Mouse (Mus musculus): Measurements from ENCODE around the gene 1810024B03Rik.
"Not testable (repeated sequence)": the region's sequence is repeated elsewhere in the genome, so short reads cannot be mapped to it uniquely, and the experiment has no call there.

1810024B03Rik gene

DNA sequence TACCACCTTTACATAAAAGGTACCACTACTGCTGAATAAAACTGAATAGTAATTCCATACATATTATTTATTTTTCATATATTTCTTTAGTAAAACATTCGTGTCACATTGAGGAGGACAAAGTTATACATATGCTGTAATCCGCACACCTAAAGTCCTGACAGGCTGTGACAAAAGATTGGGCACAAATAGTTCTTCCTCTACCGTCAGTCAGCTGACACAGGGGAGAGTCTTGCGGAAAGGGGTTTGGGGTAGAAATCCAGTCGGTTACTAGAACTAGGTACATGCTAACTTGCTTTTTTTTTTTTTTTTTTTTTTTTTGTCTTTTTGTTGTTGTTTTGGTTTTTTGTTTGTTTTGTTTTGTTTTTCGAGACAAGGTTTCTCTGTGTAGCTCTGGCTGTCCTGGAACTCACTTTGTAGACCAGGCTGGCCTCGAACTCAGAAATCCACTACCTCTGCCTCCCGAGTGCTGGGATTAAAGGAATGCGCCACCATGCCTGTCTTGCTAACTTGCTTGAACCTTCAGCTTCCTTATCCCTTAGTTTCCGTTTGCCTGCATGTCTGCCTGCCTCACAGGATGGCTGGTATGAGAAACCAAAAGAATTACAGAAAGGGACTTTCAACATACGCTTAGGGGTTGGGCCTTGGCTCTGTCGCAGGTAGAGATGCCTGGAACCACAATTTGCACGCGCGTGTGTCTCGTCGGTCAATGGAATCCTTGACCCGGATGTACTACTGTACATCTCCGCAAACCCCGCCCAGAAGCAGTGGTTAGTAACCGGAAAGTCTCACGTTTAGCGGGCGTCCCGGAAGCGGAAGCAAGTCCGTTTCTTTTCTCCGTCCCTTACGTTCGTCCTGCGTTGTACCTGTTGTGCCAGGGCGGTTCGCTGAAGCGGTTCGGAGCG, at the start of gene 1810024B03Rik, which contains the start of gene Snrnp200:
1810024B03Rik (minus strand) TSS at position 734 of the 905 bp plus-strand sequence.
Snrnp200 (plus strand) TSS at position 840 of the 905 bp plus-strand sequence.
- peak; percentile 90 for DNase-seq (ENCODE audit: extremely low spot score, low read depth, low spot score)

DNA sequence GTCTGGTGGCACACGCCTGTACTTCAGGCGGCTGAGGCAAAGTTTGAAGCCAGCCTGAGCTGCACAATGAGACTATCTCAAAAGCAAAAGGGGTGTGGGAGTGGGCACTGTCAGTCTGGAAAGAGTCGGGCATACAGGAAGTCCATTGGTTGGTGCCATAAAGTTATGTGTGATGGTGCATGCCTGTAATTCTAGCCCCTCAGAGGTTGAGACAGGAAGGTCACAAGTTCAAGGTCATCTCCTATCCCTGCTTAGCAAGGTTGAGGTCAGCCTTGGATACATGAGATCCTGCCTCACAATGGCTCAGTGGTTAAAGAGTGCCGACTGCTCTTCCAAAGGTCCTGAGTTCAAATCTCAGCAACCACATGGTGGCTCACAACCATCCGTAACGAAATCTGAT, 47.2 kb upstream of the 1810024B03Rik start:
- no peak for DNase-seq (ENCODE audit: extremely low spot score, low read depth, low spot score)

DNA sequence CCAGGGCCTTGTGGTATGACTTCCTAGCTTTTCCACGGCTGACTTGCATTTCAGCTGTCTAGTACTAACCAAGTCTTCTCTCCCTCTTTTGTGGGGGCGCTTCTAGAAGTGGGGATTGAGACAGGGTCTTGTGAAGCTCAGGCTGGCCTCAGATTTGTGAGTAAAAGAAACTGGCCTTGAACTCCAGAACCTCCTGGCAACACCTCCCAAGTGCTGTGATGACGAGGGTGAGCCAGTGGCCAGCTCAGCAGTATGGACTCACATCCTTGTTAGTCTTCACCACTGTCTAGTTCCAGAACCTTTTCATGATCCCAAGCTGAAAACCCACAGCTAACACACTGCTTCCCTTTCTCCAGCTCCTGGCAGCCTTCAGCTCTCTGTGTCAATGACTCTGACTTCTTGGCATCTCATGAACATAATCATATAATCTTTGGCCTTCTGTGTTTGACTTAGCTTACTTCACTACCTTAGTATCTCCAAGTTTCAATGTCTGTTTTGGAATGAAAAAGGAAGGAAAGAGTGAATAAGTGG, 46.6 kb upstream of the 1810024B03Rik start:
- no peak for DNase-seq (ENCODE audit: extremely low spot score, low read depth, low spot score)

- DNase-seq (ENCODE audit: extremely low spot score, low read depth, low spot score), result no peak
Measured at GRCm38 (mm10) chr2:127252787-127253186, 44.7 kb upstream of the 1810024B03Rik start.

GRCm38 (mm10) chr2:127251880-127252527, 43.9 kb upstream of the 1810024B03Rik start:
- DNase-seq (ENCODE audit: extremely low spot score, low read depth, low spot score), result no peak

DNA sequence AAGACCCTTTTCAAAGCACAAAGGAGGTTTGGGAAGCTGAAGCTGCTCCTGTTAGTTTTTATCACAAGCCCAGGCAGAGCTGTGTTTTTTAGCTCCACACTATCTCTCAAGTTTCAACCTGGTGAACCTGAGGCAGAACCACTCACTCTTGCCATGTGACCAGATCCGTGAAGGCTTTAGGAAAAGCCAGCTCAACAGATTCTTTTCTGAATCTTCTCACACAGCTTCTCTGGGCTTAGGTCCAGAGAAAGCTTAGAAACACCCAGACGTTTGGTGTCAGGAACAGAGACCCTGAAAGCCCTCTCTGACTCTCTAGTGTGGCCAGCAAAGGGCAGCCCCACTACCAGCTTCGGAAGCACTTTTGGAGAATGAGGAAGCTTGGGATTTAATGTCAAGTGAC, 43.4 kb upstream of the 1810024B03Rik start:
- DNase-seq (ENCODE audit: extremely low spot score, low read depth, low spot score), result no peak

DNA sequence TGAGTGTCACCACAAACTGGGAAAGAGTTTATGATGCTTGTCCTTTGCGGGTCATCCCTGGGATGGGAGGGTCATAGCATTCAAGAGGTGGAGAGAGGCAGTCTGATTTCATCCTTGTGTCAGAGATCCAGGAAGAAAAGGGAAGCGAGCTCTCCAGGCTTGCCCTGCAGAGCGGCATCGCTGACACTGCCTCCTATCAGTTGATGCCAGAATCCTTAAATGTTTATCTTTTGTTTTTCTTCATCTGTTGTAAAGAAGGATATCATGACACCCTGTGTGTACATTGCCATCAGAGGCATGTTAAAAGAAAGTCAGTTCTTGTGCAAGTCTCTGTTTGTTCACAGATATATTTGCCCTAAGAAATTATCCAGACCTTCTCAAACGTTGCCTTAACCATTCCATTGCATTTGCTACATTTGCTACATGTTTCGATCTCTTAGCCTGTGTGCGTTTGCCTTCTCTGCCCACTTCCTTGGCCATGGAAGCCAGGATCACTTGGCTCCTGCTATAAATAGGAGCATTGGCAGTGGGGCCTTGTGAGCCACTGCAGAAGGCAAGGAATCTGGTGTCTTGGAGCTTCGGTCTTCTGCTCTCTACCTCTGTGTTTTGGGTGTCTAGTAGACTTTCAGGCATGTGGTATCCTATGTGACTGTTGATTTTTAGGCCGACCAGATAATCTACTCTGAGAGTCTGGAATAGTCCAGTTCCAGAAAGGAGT, 42.4 kb upstream of the 1810024B03Rik start:
- no peak for DNase-seq (ENCODE audit: extremely low spot score, low read depth, low spot score)

DNA sequence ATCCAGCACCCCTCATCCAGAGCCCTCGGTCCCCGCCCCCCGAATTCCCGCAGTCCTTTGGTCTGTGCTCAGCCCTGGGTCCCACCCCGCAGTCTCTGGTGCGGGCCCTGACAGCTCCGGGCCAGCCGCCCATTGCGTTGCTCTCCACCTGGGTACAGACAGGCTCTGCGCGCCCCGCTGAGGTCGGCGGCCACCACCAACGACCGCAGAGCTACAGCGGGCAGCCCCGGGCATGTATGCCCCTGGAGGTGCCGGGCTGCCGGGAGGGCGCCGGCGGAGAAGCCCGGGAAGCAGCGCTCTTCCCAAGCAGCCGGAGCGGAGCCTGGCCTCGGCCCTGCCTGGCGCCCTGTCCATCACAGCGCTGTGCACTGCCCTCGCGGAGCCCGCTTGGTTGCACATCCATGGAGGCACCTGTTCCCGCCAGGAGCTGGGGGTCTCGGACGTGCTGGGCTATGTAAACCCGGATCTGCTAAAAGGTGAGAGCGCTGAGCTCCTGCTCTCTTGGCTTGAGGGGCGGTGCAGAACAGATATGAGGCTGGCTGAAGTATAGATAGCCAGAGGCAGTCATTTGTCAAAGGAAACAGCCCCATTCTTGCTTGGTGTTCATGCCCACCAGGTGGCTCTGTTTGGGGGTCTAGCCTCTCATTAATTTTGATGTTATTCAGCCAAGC, 40.4 kb upstream of the 1810024B03Rik start:
- DNase-seq (ENCODE audit: extremely low spot score, low read depth, low spot score), result no peak

- peak; percentile 91 for DNase-seq (ENCODE audit: extremely low spot score, low read depth, low spot score)
Measured at GRCm38 (mm10) chr2:127247592-127248333, 39.7 kb upstream of the 1810024B03Rik start, which contains the start of the genes Ciao1 and Tmem127. TSS of gene Ciao1 (minus strand) at chr2:127247816. TSS of gene Tmem127 (plus strand) at chr2:127247908.

GRCm38 (mm10) chr2:127240065-127240464, 32.0 kb upstream of the 1810024B03Rik start:
- no peak for DNase-seq (ENCODE audit: extremely low spot score, low read depth, low spot score)

DNA sequence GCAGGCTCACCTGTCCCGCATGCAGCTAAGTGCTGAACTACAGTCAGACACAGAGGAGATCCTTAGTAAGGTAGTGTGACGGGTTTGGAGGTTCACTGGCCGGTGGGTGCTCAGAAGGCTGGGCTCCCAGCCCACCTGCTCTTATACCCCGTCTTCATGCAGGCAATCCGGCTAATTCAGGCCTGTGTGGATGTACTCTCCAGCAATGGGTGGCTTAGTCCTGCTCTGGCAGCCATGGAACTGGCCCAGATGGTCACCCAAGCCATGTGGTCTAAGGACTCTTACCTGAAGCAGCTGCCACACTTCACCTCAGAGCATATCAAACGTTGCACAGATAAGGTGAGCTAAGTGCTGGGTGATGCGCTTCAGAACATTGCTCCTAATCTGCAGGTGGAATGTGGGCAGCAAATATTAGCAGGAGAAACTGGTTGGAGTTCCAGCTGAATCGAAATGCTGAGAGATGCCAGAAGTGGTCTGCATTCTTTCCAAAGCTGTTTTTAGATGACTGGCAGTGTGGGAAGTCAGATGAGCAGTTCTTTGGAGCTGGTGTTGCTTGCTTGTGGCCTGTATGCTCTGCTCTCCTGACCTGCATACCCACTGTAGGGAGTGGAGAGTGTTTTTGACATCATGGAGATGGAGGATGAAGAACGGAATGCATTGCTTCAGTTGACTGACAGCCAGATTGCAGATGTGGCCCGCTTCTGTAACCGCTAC, 30.0 kb upstream of the 1810024B03Rik start:
- no peak for DNase-seq (ENCODE audit: extremely low spot score, low read depth, low spot score)

DNA sequence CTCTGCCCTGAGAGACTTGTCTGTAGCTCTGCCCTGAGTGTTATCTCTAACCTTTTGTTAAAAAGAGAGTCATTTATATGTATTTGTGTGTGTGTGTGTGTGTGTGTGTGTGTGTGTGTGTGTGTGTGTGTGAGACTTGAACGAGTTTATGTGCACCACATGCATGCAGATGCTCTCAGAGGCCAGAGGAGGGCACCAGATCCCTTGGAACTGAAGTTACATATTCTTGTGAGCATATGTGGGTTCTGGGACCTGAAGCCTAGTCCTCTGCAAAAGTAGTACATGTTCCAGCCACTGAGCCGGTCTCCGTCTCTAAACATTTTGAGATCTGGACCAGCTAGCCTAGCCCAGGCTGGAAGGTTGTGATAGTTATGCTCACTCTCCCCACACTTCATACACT, 17.2 kb upstream of the 1810024B03Rik start:
- no peak for DNase-seq (ENCODE audit: extremely low spot score, low read depth, low spot score)

- DNase-seq (ENCODE audit: extremely low spot score, low read depth, low spot score), result no peak
Measured at GRCm38 (mm10) chr2:127217746-127218145, 9.7 kb upstream of the 1810024B03Rik start.

DNA sequence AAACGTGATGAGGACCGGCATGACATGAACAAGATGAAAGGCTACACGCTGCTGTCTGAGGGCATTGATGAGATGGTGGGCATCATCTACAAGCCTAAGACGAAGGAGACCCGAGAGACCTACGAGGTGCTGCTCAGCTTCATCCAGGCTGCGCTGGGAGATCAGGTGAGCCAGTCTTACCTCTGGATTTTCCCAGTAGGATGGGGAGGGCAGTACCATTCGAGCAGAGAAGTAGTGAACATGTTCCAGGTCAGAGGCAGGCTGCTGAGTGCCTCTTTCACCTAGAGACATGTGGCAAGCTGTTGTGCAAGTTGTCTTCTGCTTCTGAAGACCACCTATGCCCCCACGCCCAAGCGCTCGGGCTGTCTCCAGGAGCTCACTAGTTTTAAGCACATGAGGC, 2.6 kb upstream of the 1810024B03Rik start:
- no peak for DNase-seq (ENCODE audit: extremely low spot score, low read depth, low spot score)

DNA sequence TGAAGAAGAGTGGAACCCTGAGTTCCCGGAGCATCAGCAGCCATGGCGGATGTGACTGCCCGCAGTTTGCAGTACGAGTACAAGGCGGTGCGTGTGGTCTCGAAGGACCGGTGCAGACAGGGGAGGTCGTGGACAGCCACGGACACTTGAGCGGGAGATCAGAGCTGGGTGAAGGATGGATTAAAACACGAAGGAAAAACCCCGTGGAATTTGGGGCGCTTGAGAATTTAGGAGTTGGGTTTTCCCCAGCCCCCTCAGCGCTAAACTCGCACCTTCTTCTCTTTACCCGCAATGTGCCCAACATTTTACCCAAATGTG, 331 bp upstream of the 1810024B03Rik start:
- DNase-seq (ENCODE audit: extremely low spot score, low read depth, low spot score), result no peak

DNA sequence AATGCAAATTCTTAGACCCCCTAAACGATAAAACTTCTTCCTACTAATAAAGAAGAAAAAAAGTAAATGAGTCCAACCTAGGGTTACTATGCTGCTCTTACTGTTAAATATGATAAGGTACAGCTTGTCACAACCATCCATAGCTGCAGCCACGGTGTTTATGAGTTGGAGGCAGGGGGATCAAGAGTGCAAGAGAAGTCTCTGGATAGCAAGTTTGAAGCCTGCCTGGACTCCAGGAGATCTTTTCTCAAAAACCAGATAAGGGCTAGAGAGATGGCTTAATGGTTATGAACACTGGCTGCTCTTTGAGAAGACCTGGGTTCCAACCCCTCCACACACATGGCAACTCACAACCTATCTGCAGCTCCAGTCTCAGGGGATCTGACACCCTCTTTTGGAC, 1.2 kb downstream of the 1810024B03Rik start:
- DNase-seq (ENCODE audit: extremely low spot score, low read depth, low spot score), result no peak

DNA sequence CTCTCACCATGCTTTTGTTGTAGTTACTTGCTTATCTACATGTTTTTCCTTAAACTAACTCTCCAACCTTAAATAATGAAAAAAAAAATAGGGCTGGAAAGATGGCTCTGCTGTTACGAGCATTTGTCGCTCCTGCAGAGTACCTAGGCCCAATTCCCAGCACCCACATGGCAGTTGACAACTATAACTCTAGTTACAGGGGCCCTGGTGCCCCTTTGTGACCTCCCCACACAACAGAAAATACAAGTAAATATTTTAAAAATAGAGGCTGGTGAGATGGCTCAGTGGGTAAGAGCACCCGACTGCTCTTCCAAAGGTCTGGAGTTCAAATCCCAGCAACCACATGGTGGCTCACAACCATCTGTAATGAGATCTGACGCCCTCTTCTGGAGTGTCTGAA, 2.1 kb downstream of the 1810024B03Rik start:
- DNase-seq (ENCODE audit: extremely low spot score, low read depth, low spot score), result not testable (repeated sequence)

DNA sequence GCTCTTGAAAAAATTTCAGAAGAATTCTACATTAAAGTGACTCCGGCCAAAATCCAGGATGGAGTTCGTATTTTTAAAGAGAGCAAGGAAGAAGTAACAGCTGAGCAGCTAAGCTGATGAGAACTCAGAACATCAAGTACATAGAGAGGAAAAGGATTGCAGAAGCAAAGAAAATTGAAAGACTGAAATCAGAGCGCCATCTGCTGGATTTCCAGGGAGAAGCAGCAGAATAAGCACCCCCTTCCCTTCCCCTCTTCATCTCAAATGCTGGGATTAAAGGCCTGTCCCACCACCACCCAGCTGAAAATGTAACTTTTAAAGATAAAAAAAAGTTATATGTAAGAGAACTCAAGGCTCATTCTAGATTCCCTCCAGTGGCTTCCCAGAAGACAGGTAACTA, 3.1 kb downstream of the 1810024B03Rik start:
- DNase-seq (ENCODE audit: extremely low spot score, low read depth, low spot score), result peak; percentile 53

DNA sequence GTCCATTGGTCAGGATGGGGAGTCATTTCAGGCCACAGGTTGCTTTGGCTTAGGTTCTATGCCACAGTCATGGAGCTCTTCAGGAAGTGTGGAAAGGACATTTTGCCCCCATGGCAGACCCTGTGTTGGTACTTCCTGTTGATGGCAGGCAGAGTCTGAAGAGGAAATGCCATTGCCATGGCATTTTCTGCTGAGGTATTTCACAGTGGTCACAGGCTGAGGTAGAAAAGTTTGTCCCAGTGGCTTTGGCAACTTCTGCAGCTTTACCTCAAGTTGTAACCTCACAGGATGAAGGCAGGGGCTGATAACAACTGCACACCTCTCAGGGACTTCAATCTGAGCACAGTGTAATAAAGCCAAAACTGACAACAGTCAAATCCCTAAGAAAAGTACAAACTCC, 18.5 kb downstream of the 1810024B03Rik start:
- DNase-seq (ENCODE audit: extremely low spot score, low read depth, low spot score), result no peak

Data from hindlimb bud, embryonic 11.5 days (tissue).